Mouse (Mus musculus): ENCODE measurements around the gene Ugt1a9. TPM values are rescaled to one million over a fixed set of nuclear protein-coding genes. Genes with fewer than 3 reads are reported as not detected.
"Not testable (repeated sequence)": the region's sequence is repeated elsewhere in the genome, so short reads cannot be mapped to it uniquely, and the experiment has no call there.

Gene Ugt1a9
- polyA plus RNA-seq, 1 experiment = not detected

DNA sequence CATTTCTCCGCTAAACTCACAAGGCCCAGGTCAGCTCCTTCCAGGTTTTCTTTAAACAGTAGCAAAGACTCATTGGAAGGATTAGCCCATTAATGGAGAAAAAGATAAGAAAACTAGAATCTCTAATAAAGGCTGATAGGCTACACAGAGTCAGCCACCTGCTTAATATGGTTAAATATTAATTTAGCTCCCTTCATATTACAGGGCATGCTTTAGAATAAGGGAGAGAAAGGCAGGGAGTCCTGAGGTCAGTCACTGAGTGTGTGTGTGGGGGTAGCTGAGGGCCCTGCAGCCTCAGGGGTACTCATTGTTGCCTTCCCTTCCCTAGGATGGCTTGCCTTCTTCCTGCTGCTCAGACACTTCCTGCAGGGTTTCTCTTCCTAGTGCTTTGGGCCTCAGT, 67.5 kb downstream of the Ugt1a9 start:
- TF ChIP-seq POLR2A (IDR thresholded peaks at IDR 0.05; ENCODE audit: insufficient read depth, low read length) (no peak), CTCF (IDR thresholded peaks at IDR 0.05; ENCODE audit: low read depth, low read length) (no peak), EP300 (IDR thresholded peaks at IDR 0.05; ENCODE audit: insufficient read depth, low read depth, low read length) (no peak)
- no peaks in the 10 kb centered on the region for H3K36me3 ChIP-seq (ENCODE audit: control insufficient read depth, insufficient read depth, low read length, poor library complexity, severe bottlenecking)
- H3K27me3 ChIP-seq (ENCODE audit: control insufficient read depth, insufficient read depth, low read length, poor library complexity, severe bottlenecking) = no peaks in the 10 kb centered on the region
- H3K27ac ChIP-seq (ENCODE audit: insufficient read depth, low read length) = no peak overlapping the region
- H3K9ac ChIP-seq (ENCODE audit: low read depth, poor library complexity, severe bottlenecking) = no peak overlapping the region
- no peaks in the 10 kb centered on the region for H3K4me1 ChIP-seq (ENCODE audit: control insufficient read depth, insufficient read depth, low read length)
- no peak overlapping the region for H3K4me3 ChIP-seq (ENCODE audit: low read depth, low read length)
- H3K9me3 ChIP-seq (replicated peaks; ENCODE audit: control insufficient read depth, insufficient read depth, low read length, poor library complexity, severe bottlenecking) = no peaks in the 10 kb centered on the region

GRCm38 (mm10) chr1:88140492-88140891, 69.9 kb downstream of the Ugt1a9 start:
- H3K4me3 ChIP-seq (ENCODE audit: low read depth, low read length); H3K27me3 ChIP-seq (ENCODE audit: control insufficient read depth, insufficient read depth, low read length, poor library complexity, severe bottlenecking); H3K27ac ChIP-seq (ENCODE audit: insufficient read depth, low read length); H3K9ac ChIP-seq (ENCODE audit: low read depth, poor library complexity, severe bottlenecking); H3K36me3 ChIP-seq (ENCODE audit: control insufficient read depth, insufficient read depth, low read length, poor library complexity, severe bottlenecking); H3K4me1 ChIP-seq (ENCODE audit: control insufficient read depth, insufficient read depth, low read length); H3K9me3 ChIP-seq (replicated peaks; ENCODE audit: control insufficient read depth, insufficient read depth, low read length, poor library complexity, severe bottlenecking): not testable (repeated sequence)

- H3K9me3 ChIP-seq (replicated peaks; ENCODE audit: control insufficient read depth, insufficient read depth, low read length, poor library complexity, severe bottlenecking); H3K36me3 ChIP-seq (ENCODE audit: control insufficient read depth, insufficient read depth, low read length, poor library complexity, severe bottlenecking); H3K9ac ChIP-seq (ENCODE audit: low read depth, poor library complexity, severe bottlenecking); H3K27me3 ChIP-seq (ENCODE audit: control insufficient read depth, insufficient read depth, low read length, poor library complexity, severe bottlenecking); H3K4me3 ChIP-seq (ENCODE audit: low read depth, low read length); H3K27ac ChIP-seq (ENCODE audit: insufficient read depth, low read length); H3K4me1 ChIP-seq (ENCODE audit: control insufficient read depth, insufficient read depth, low read length): not testable (repeated sequence)
- peak; percentile 57 for TF ChIP-seq CTCF (IDR thresholded peaks at IDR 0.05; ENCODE audit: low read depth, low read length)
These were observed 73.5 kb downstream of the Ugt1a9 start for GRCm38 (mm10) chr1:88143966-88144675.

- not testable (repeated sequence) for H3K9ac ChIP-seq (ENCODE audit: low read depth, poor library complexity, severe bottlenecking); H3K27me3 ChIP-seq (ENCODE audit: control insufficient read depth, insufficient read depth, low read length, poor library complexity, severe bottlenecking); H3K36me3 ChIP-seq (ENCODE audit: control insufficient read depth, insufficient read depth, low read length, poor library complexity, severe bottlenecking); H3K4me3 ChIP-seq (ENCODE audit: low read depth, low read length); H3K9me3 ChIP-seq (replicated peaks; ENCODE audit: control insufficient read depth, insufficient read depth, low read length, poor library complexity, severe bottlenecking); H3K4me1 ChIP-seq (ENCODE audit: control insufficient read depth, insufficient read depth, low read length); H3K27ac ChIP-seq (ENCODE audit: insufficient read depth, low read length)
- peak; percentile 41 for TF ChIP-seq CTCF (IDR thresholded peaks at IDR 0.05; ENCODE audit: low read depth, low read length)
These were observed 74.7 kb downstream of the Ugt1a9 start for GRCm38 (mm10) chr1:88145278-88145677.

DNA sequence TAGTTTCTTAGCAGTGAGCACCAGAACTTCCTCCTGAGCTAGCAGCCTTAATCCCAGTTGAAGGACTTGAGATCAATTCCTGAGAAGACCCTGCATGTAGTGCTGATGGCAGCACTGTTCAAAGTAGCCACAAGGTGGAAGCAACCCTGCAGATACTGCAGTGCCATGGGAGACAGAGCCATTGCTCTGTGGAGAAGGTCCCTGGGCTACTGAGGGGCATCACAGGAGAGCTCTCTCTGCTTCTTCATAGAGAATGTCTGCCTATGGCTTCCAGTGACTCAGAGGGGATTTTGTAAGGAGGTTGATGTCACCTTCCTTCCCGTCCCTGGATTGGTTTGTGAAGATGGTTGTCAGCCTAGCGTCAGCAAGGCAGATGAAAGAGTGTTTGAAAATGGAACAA, 79.5 kb downstream of the Ugt1a9 start:
- not testable (repeated sequence) for H3K4me3 ChIP-seq (ENCODE audit: low read depth, low read length); H3K27ac ChIP-seq (ENCODE audit: insufficient read depth, low read length); H3K4me1 ChIP-seq (ENCODE audit: control insufficient read depth, insufficient read depth, low read length); H3K36me3 ChIP-seq (ENCODE audit: control insufficient read depth, insufficient read depth, low read length, poor library complexity, severe bottlenecking); H3K9me3 ChIP-seq (replicated peaks; ENCODE audit: control insufficient read depth, insufficient read depth, low read length, poor library complexity, severe bottlenecking); H3K9ac ChIP-seq (ENCODE audit: low read depth, poor library complexity, severe bottlenecking); H3K27me3 ChIP-seq (ENCODE audit: control insufficient read depth, insufficient read depth, low read length, poor library complexity, severe bottlenecking)

DNA sequence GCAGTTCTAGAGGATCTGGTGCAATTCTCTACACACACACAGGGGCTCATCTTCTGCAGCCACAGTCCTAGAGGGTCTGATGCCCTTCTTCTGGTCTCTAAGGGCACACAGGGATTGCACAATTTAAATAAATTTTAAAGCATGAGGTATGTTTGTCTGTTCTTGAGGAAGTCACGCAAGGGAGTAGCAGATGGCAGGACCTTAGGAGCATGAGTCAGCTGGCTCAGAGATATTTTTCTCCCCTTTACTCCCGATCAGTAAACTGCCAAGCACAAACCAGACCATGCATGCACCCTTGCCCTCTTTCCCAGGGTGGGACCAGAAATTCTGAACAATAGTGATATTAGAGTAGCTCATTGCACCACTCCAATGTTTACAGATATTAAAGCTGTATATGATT, 87.8 kb downstream of the Ugt1a9 start:
- Histone ChIP-seq H3K4me3 (ENCODE audit: low read depth, low read length) (no peak overlapping the region), H3K36me3 (ENCODE audit: control insufficient read depth, insufficient read depth, low read length, poor library complexity, severe bottlenecking) (no peaks in the 10 kb centered on the region), H3K4me1 (ENCODE audit: control insufficient read depth, insufficient read depth, low read length) (no peaks in the 10 kb centered on the region), H3K27ac (ENCODE audit: insufficient read depth, low read length) (no peak overlapping the region), H3K9me3 (replicated peaks; ENCODE audit: control insufficient read depth, insufficient read depth, low read length, poor library complexity, severe bottlenecking) (no peaks in the 10 kb centered on the region), H3K27me3 (ENCODE audit: control insufficient read depth, insufficient read depth, low read length, poor library complexity, severe bottlenecking) (no peaks in the 10 kb centered on the region), H3K9ac (ENCODE audit: low read depth, poor library complexity, severe bottlenecking) (no peak overlapping the region)
- TF ChIP-seq POLR2A (IDR thresholded peaks at IDR 0.05; ENCODE audit: insufficient read depth, low read length) (no peak), CTCF (IDR thresholded peaks at IDR 0.05; ENCODE audit: low read depth, low read length) (no peak), EP300 (IDR thresholded peaks at IDR 0.05; ENCODE audit: insufficient read depth, low read depth, low read length) (no peak)

GRCm38 (mm10) chr1:88165711-88166110, 95.1 kb downstream of the Ugt1a9 start, which contains the start of gene Ugt1a5:
Gene Ugt1a5 (plus strand): TSS chr1:88166012.
- TF ChIP-seq EP300 (IDR thresholded peaks at IDR 0.05; ENCODE audit: insufficient read depth, low read depth, low read length) (no peak), CTCF (IDR thresholded peaks at IDR 0.05; ENCODE audit: low read depth, low read length) (no peak), POLR2A (IDR thresholded peaks at IDR 0.05; ENCODE audit: insufficient read depth, low read length) (no peak)

GRCm38 (mm10) chr1:88172190-88172589, 101.6 kb downstream of the Ugt1a9 start:
- H3K4me1 ChIP-seq (ENCODE audit: control insufficient read depth, insufficient read depth, low read length); H3K27ac ChIP-seq (ENCODE audit: insufficient read depth, low read length); H3K9me3 ChIP-seq (replicated peaks; ENCODE audit: control insufficient read depth, insufficient read depth, low read length, poor library complexity, severe bottlenecking): not testable (repeated sequence)

More at GRCm38 (mm10) chr1:88165711-88166110, 95.1 kb downstream of the Ugt1a9 start, which contains the start of gene Ugt1a5:
- Histone ChIP-seq H3K9ac (ENCODE audit: low read depth, poor library complexity, severe bottlenecking) (no peak within 1 kb of the TSS), H3K27me3 (ENCODE audit: control insufficient read depth, insufficient read depth, low read length, poor library complexity, severe bottlenecking) (no peaks in the 10 kb centered on the region), H3K36me3 (ENCODE audit: control insufficient read depth, insufficient read depth, low read length, poor library complexity, severe bottlenecking) (no peaks in the 10 kb centered on the region), H3K4me1 (ENCODE audit: control insufficient read depth, insufficient read depth, low read length) (no peaks in the 10 kb centered on the region), H3K27ac (ENCODE audit: insufficient read depth, low read length) (no peak within 1 kb of the TSS), H3K9me3 (replicated peaks; ENCODE audit: control insufficient read depth, insufficient read depth, low read length, poor library complexity, severe bottlenecking) (no peaks in the 10 kb centered on the region), H3K4me3 (ENCODE audit: low read depth, low read length) (no peak within 1 kb of the TSS)

More at GRCm38 (mm10) chr1:88172190-88172589, 101.6 kb downstream of the Ugt1a9 start:
- not testable (repeated sequence) for H3K36me3 ChIP-seq (ENCODE audit: control insufficient read depth, insufficient read depth, low read length, poor library complexity, severe bottlenecking); H3K27me3 ChIP-seq (ENCODE audit: control insufficient read depth, insufficient read depth, low read length, poor library complexity, severe bottlenecking); H3K9ac ChIP-seq (ENCODE audit: low read depth, poor library complexity, severe bottlenecking); H3K4me3 ChIP-seq (ENCODE audit: low read depth, low read length)

Measured in ES-Bruce4 (cell line).